Mouse (Mus musculus) CD4-positive helper T cell, adult 2 months (primary cell): ENCODE results near the gene Gm7876.
"Not testable (repeated sequence)": the region's sequence is repeated elsewhere in the genome, so short reads cannot be mapped to it uniquely, and the experiment has no call there.

Source experiments
- DNase-seq: peaks from one replicate; pipeline ENCODE4 v3.0.0-alpha.2; 2012; ENCODE audit warnings: low read depth, missing footprints, low spot score

Gene Gm7876

GRCm38 (mm10) chr14:4708938-4709337 is at the start of gene Gm7876:
Gene Gm7876, plus strand, starts transcription at chr14:4709238.
- not testable (repeated sequence) for DNase-seq

GRCm38 (mm10) chr14:4663892-4664291 is 45.1 kb upstream of the Gm7876 start, which contains the start of gene Gm3239:
Gene Gm3239, plus strand, starts transcription at chr14:4664192.
- DNase-seq = not testable (repeated sequence)

- not testable (repeated sequence) for DNase-seq
These were observed 17.2 kb downstream of the Gm7876 start, which contains the start of gene Gm3252 for GRCm38 (mm10) chr14:4726038-4726880. Gene Gm3252, plus strand, starts transcription at chr14:4726775.
